Mouse (Mus musculus): ENCODE data around the gene Galnt10. TPM values are rescaled to one million over a fixed set of nuclear protein-coding genes. Genes with fewer than 3 reads are reported as not detected.
A peak's percentile ranks its signal among the peaks of the same experiment; 100 is the strongest.

Gene Galnt10
- polyA plus RNA-seq, 1 experiment from 2014 or later: 11.6 TPM

- Histone ChIP-seq H3K4me1 (ENCODE audit: control insufficient read depth, insufficient read depth, low read length) (peaks cover 10% of the 10 kb centered on the region), H3K9me3 (ENCODE audit: control insufficient read depth, low read length) (no peaks in the 10 kb centered on the region), H3K4me2 (ENCODE audit: low read length) (peak overlapping the region; percentile 45), H3K27ac (replicated peaks; ENCODE audit: low read depth, low read length) (no peak overlapping the region), H3K27me3 (ENCODE audit: control insufficient read depth, insufficient read depth, low read length) (peaks cover 73% of the 10 kb centered on the region), H3K4me3 (replicated peaks; ENCODE audit: low read depth, low read length) (peak overlapping the region; percentile 12), H3K9ac (replicated peaks; ENCODE audit: low read length) (no peak overlapping the region), H3K36me3 (ENCODE audit: control insufficient read depth, insufficient read depth, low read length) (no peaks in the 10 kb centered on the region)
- DNase-seq (peak; percentile 49), ATAC-seq (ENCODE audit: low FRiP score, low TSS enrichment) (no peak)
- WGBS: under 1% methylated on average over 41 of the region's 41 CpGs
Measured at GRCm38 (mm10) chr11:57827048-57827914, 182.0 kb downstream of the Galnt10 start.

- under 1% methylated on average over 33 of the region's 33 CpGs for WGBS
- Histone ChIP-seq H3K9me3 (ENCODE audit: control insufficient read depth, low read length) (no peaks in the 10 kb centered on the region), H3K27me3 (ENCODE audit: control insufficient read depth, insufficient read depth, low read length) (peaks cover 80% of the 10 kb centered on the region), H3K36me3 (ENCODE audit: control insufficient read depth, insufficient read depth, low read length) (no peaks in the 10 kb centered on the region), H3K9ac (replicated peaks; ENCODE audit: low read length) (no peak overlapping the region), H3K4me1 (ENCODE audit: control insufficient read depth, insufficient read depth, low read length) (peaks cover 10% of the 10 kb centered on the region), H3K4me2 (ENCODE audit: low read length) (peak overlapping the region; percentile 45), H3K27ac (replicated peaks; ENCODE audit: low read depth, low read length) (no peak overlapping the region), H3K4me3 (replicated peaks; ENCODE audit: low read depth, low read length) (peak overlapping the region; percentile 12)
- peak; percentile 58 for DNase-seq
- no peak for ATAC-seq (ENCODE audit: low FRiP score, low TSS enrichment)
Measured at GRCm38 (mm10) chr11:57827915-57828545, 182.8 kb downstream of the Galnt10 start.

- no peak overlapping the region for H3K9ac ChIP-seq (replicated peaks; ENCODE audit: low read length)
- WGBS: under 1% methylated on average over 53 of the region's 53 CpGs
- peak overlapping the region; percentile 13; the same call in 1 of the 2 replicates for H3K4me3 ChIP-seq (replicated peaks; ENCODE audit: low read depth, low read length)
- no peak overlapping the region for H3K27ac ChIP-seq (replicated peaks; ENCODE audit: low read depth, low read length)
- no peaks in the 10 kb centered on the region for H3K9me3 ChIP-seq (ENCODE audit: control insufficient read depth, low read length)
- no peaks in the 10 kb centered on the region for H3K36me3 ChIP-seq (ENCODE audit: control insufficient read depth, insufficient read depth, low read length)
- DNase-seq (peak; percentile 43), ATAC-seq (ENCODE audit: low FRiP score, low TSS enrichment) (no peak)
- peaks cover 92% of the 10 kb centered on the region for H3K27me3 ChIP-seq (ENCODE audit: control insufficient read depth, insufficient read depth, low read length)
- H3K4me2 ChIP-seq (ENCODE audit: low read length): no peak overlapping the region
- H3K4me1 ChIP-seq (ENCODE audit: control insufficient read depth, insufficient read depth, low read length): peaks cover 10% of the 10 kb centered on the region
Measured at GRCm38 (mm10) chr11:57828955-57829870, 184.0 kb downstream of the Galnt10 start.

GRCm38 (mm10) chr11:57829871-57830775 is 184.9 kb downstream of the Galnt10 start:
- H3K4me3 ChIP-seq (replicated peaks; ENCODE audit: low read depth, low read length): no peak overlapping the region
- ATAC-seq (ENCODE audit: low FRiP score, low TSS enrichment): no peak
- no peaks in the 10 kb centered on the region for H3K36me3 ChIP-seq (ENCODE audit: control insufficient read depth, insufficient read depth, low read length)
- H3K4me1 ChIP-seq (ENCODE audit: control insufficient read depth, insufficient read depth, low read length): peaks cover 10% of the 10 kb centered on the region
- no peaks in the 10 kb centered on the region for H3K9me3 ChIP-seq (ENCODE audit: control insufficient read depth, low read length)
- DNase-seq: peak; percentile 35
- H3K4me2 ChIP-seq (ENCODE audit: low read length): no peak overlapping the region
- H3K27ac ChIP-seq (replicated peaks; ENCODE audit: low read depth, low read length): no peak overlapping the region
- WGBS: 13% methylated on average over 17 of the region's 17 CpGs
- H3K27me3 ChIP-seq (ENCODE audit: control insufficient read depth, insufficient read depth, low read length): peaks cover 93% of the 10 kb centered on the region
- no peak overlapping the region for H3K9ac ChIP-seq (replicated peaks; ENCODE audit: low read length)

- Histone ChIP-seq H3K9ac (replicated peaks; ENCODE audit: low read length) (no peak overlapping the region), H3K9me3 (ENCODE audit: control insufficient read depth, low read length) (no peaks in the 10 kb centered on the region), H3K4me3 (replicated peaks; ENCODE audit: low read depth, low read length) (no peak overlapping the region), H3K4me2 (ENCODE audit: low read length) (no peak overlapping the region), H3K4me1 (ENCODE audit: control insufficient read depth, insufficient read depth, low read length) (peaks cover 10% of the 10 kb centered on the region), H3K27ac (replicated peaks; ENCODE audit: low read depth, low read length) (no peak overlapping the region), H3K36me3 (ENCODE audit: control insufficient read depth, insufficient read depth, low read length) (no peaks in the 10 kb centered on the region), H3K27me3 (ENCODE audit: control insufficient read depth, insufficient read depth, low read length) (peaks cover 97% of the 10 kb centered on the region)
- DNase-seq: peak; percentile 27
- 1% methylated on average over 31 of the region's 31 CpGs for WGBS
- no peak for ATAC-seq (ENCODE audit: low FRiP score, low TSS enrichment)
Measured at GRCm38 (mm10) chr11:57831281-57831781, 186.1 kb downstream of the Galnt10 start.

- no peak for DNase-seq
Measured at GRCm38 (mm10) chr11:57831861-57832260, 186.6 kb downstream of the Galnt10 start.

GRCm38 (mm10) chr11:57832552-57833201 is 187.4 kb downstream of the Galnt10 start, which contains the start of gene Hand1:
Gene Hand1, minus strand, starts transcription at chr11:57832818.
- DNase-seq (no peak), ATAC-seq (ENCODE audit: low FRiP score, low TSS enrichment) (no peak)
- no peak within 1 kb of the TSS for H3K4me3 ChIP-seq (replicated peaks; ENCODE audit: low read depth, low read length)
- 1% methylated on average over 23 of the region's 23 CpGs for WGBS
- H3K36me3 ChIP-seq (ENCODE audit: control insufficient read depth, insufficient read depth, low read length): no peaks in the 10 kb centered on the region
- no peaks in the 10 kb centered on the region for H3K9me3 ChIP-seq (ENCODE audit: control insufficient read depth, low read length)
- peaks cover 96% of the 10 kb centered on the region for H3K27me3 ChIP-seq (ENCODE audit: control insufficient read depth, insufficient read depth, low read length)
- no peak within 1 kb of the TSS for H3K9ac ChIP-seq (replicated peaks; ENCODE audit: low read length)
- H3K27ac ChIP-seq (replicated peaks; ENCODE audit: low read depth, low read length): no peak within 1 kb of the TSS
- no peak within 1 kb of the TSS for H3K4me2 ChIP-seq (ENCODE audit: low read length)
- peaks cover 10% of the 10 kb centered on the region for H3K4me1 ChIP-seq (ENCODE audit: control insufficient read depth, insufficient read depth, low read length)

More at GRCm38 (mm10) chr11:57831861-57832260, 186.6 kb downstream of the Galnt10 start:
- no peaks in the 10 kb centered on the region for H3K9me3 ChIP-seq (ENCODE audit: control insufficient read depth, low read length)
- no peak overlapping the region for H3K9ac ChIP-seq (replicated peaks; ENCODE audit: low read length)
- WGBS: 3% methylated on average over 16 of the region's 16 CpGs
- no peaks in the 10 kb centered on the region for H3K36me3 ChIP-seq (ENCODE audit: control insufficient read depth, insufficient read depth, low read length)
- H3K4me1 ChIP-seq (ENCODE audit: control insufficient read depth, insufficient read depth, low read length): peaks cover 10% of the 10 kb centered on the region
- no peak for ATAC-seq (ENCODE audit: low FRiP score, low TSS enrichment)
- H3K27me3 ChIP-seq (ENCODE audit: control insufficient read depth, insufficient read depth, low read length): peaks cover 97% of the 10 kb centered on the region
- no peak overlapping the region for H3K4me2 ChIP-seq (ENCODE audit: low read length)
- no peak overlapping the region for H3K27ac ChIP-seq (replicated peaks; ENCODE audit: low read depth, low read length)
- no peak overlapping the region for H3K4me3 ChIP-seq (replicated peaks; ENCODE audit: low read depth, low read length)
